19 mouse cellular contexts compared by ENCODE assay signal in the genomic region with DNA sequence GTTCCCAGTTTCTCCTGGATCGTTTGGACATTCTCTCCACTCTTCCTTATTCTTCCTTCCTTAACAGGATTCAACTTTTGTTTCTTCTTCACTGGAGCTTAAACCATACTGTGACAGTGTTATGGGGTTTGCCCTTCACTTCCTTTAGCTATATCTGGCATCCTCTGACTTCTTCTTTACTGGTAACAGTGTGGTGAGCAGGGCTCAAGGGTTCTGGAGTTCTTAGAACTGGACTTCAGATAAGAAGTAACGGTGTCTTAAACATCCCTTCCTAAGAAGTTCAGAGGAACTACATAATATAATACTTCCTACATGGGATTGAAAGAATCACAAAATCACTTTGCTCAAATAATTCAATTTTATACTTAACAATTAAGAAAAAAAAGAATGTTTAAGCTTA.
DNase-seq lines count a peak whose midpoint lies in the region; ATAC-seq lines count a peak whose summit lies in the region.
"Had no signal": no experiment of that assay in that cellular context is flagged by ENCODE, and none has a peak within 500 bp of the region (broad histone marks: within the 10 kb centered on the region; RNA-seq: fewer than 3 reads in every experiment).

No protein-coding gene starts in this region.

- H3K4me1 ChIP-seq in intestine, embryonic 14.5 days (replicated peaks; ENCODE audit: control insufficient read depth, insufficient read depth, low read length), result no peaks in the 10 kb centered on the region
- no peaks in the 10 kb centered on the region for H3K4me1 ChIP-seq in intestine, embryonic 15.5 days (replicated peaks)
- H3K4me1 ChIP-seq: forebrain, embryonic 13.5 days; heart, embryonic 15.5 days; hindbrain, embryonic 13.5 days had no signal

- ATAC-seq in intestine, embryonic 14.5 days (replicated peaks; ENCODE audit: low FRiP score, low TSS enrichment, low read depth), result no peak
- ATAC-seq in intestine, embryonic 15.5 days, result no peak
- peak; percentile 84 for ATAC-seq in common myeloid progenitor, adult 5-6 weeks (replicated peaks; ENCODE audit: low read depth, poor library complexity, severe bottlenecking)
- ATAC-seq in megakaryocyte, adult 5-6 weeks (ENCODE audit: poor library complexity, severe bottlenecking), result peak; percentile 66
- ATAC-seq: forebrain, embryonic 13.5 days; intestine, postnatal 0 days had no signal

- no peaks in the 10 kb centered on the region for H3K9me3 ChIP-seq in intestine, embryonic 14.5 days (ENCODE audit: control insufficient read depth, low read length)
- no peaks in the 10 kb centered on the region for H3K9me3 ChIP-seq in intestine, embryonic 15.5 days
- H3K9me3 ChIP-seq: forebrain, embryonic 13.5 days; heart, embryonic 15.5 days; hindbrain, embryonic 13.5 days had no signal

- 89% methylated on average over 2 of the region's 2 CpGs for WGBS in intestine, embryonic 14.5 days
- WGBS in intestine, embryonic 15.5 days, result 83% methylated on average over 2 of the region's 2 CpGs

- no peak overlapping the region for H3K4me2 ChIP-seq in intestine, embryonic 14.5 days (ENCODE audit: low read length)
- no peak overlapping the region for H3K4me2 ChIP-seq in intestine, embryonic 15.5 days (replicated peaks)
- H3K4me2 ChIP-seq: forebrain, embryonic 13.5 days; heart, embryonic 15.5 days; hindbrain, embryonic 13.5 days had no signal

- H3K27me3 ChIP-seq in intestine, embryonic 14.5 days (replicated peaks; ENCODE audit: control insufficient read depth, insufficient read depth, low read length), result no peaks in the 10 kb centered on the region
- no peaks in the 10 kb centered on the region for H3K27me3 ChIP-seq in intestine, embryonic 15.5 days (replicated peaks)
- H3K27me3 ChIP-seq: forebrain, embryonic 13.5 days; heart, embryonic 15.5 days; hindbrain, embryonic 13.5 days had no signal

- no peaks in the 10 kb centered on the region for H3K36me3 ChIP-seq in intestine, embryonic 14.5 days (ENCODE audit: control insufficient read depth, insufficient read depth, low read length)
- no peaks in the 10 kb centered on the region for H3K36me3 ChIP-seq in intestine, embryonic 15.5 days
- H3K36me3 ChIP-seq: heart, embryonic 15.5 days; hindbrain, embryonic 13.5 days had no signal

- no peak overlapping the region for H3K27ac ChIP-seq in intestine, embryonic 14.5 days (ENCODE audit: low read depth)
- no peak overlapping the region for H3K27ac ChIP-seq in intestine, embryonic 15.5 days
- H3K27ac ChIP-seq: forebrain, embryonic 13.5 days; heart, embryonic 15.5 days; hindbrain, embryonic 13.5 days; stomach, postnatal 0 days had no signal

- H3K4me3 ChIP-seq in intestine, embryonic 14.5 days (ENCODE audit: low read depth, low read length), result no peak overlapping the region
- no peak overlapping the region for H3K4me3 ChIP-seq in intestine, embryonic 15.5 days (replicated peaks)
- H3K4me3 ChIP-seq: forebrain, embryonic 13.5 days; heart, embryonic 15.5 days; hindbrain, embryonic 13.5 days had no signal

- no peak overlapping the region for H3K9ac ChIP-seq in intestine, embryonic 14.5 days (ENCODE audit: low read length)
- H3K9ac ChIP-seq in intestine, embryonic 15.5 days, result no peak overlapping the region
- H3K9ac ChIP-seq: forebrain, embryonic 13.5 days; heart, embryonic 15.5 days; hindbrain, embryonic 13.5 days had no signal

- peak; percentile 1 for DNase-seq in intestine, embryonic 14.5 days (ENCODE audit: low spot score)
- peak; percentile 19 to 22 for DNase-seq in B cell, adult 2 months
- no peak for DNase-seq in kidney, adult 11 months
- no peak for DNase-seq in cerebellum, adult 11 months
- DNase-seq in thymus, adult 18-20 months, result no peak
- DNase-seq: adrenal gland, adult 8-10 months; cerebellum, adult 9-11 months; kidney, postnatal 36 days; lung, postnatal 10 days; midbrain, embryonic 14.5 days; right cerebral cortex, postnatal 4 days had no signal

Comparison
In these comparisons a context has a peak if more than half of its experiments do, and no peak if none do; other contexts are left out.
1. ATAC-seq: peak in common myeloid progenitor, adult 5-6 weeks (single experiment) and megakaryocyte, adult 5-6 weeks (single experiment); none in intestine, embryonic 14.5 days (single experiment) and intestine, embryonic 15.5 days (single experiment).
2. DNase-seq: peak in intestine, embryonic 14.5 days (single experiment) and B cell, adult 2 months (2 of 2); none in kidney, adult 11 months (single experiment), cerebellum, adult 11 months (single experiment) and thymus, adult 18-20 months (0 of 2).